Mouse (Mus musculus): ENCODE measurements around the gene Zfp866. TPM values are rescaled to one million over a fixed set of nuclear protein-coding genes. Genes with fewer than 3 reads are reported as not detected.
A peak's percentile ranks its signal among the peaks of the same experiment; 100 is the strongest.

The Zfp866 gene
- total and polyA plus RNA-seq, 3 experiments: 8.5 to 16.1 (median 15.6) TPM

DNA sequence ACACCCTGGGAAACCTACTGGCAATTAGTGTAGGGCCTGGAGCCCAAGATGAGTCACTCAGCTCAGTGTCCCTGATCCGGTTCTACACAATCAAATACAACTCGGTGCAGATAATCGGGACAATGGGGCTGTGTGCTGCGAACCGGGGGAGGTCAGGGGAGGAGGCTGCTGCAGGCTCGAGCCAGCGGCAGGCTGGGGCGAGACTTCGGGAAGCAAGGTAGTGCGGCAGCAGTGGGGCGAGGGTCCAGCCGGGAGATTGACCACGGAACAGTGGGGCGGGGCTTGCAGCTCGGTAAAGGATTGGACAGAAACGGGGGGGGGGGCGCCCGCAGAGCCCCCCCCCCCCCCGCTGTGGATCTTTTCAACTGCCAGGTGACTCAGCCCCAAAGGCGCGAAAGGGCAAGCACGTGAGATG lies 31.0 kb upstream of the Zfp866 start:
- no peak overlapping the region for H3K27ac ChIP-seq
- no peak for DNase-seq

GRCm38 (mm10) chr8:69820466-69820865 lies 29.5 kb upstream of the Zfp866 start:
- 75% methylated on average over 9 of the region's 9 CpGs for WGBS
- H3K9ac ChIP-seq (ENCODE audit: low read depth, low read length): no peak overlapping the region
- intact Hi-C loops (cut with DNase I): no loop called here
- no peaks in the 10 kb centered on the region for H3K36me3 ChIP-seq (ENCODE audit: control insufficient read depth, insufficient read depth, low read length)
- H3K4me1 ChIP-seq (ENCODE audit: control insufficient read depth, insufficient read depth, low read length): peaks cover 2% of the 10 kb centered on the region; the same call in 1 of the 2 replicates
- H3K4me3 ChIP-seq: no peak overlapping the region
- no peak for DNase-seq
- H3K27me3 ChIP-seq (ENCODE audit: control insufficient read depth, insufficient read depth, low read length): no peaks in the 10 kb centered on the region
- no peak overlapping the region for H3K27ac ChIP-seq
- TF ChIP-seq EP300 (IDR thresholded peaks at IDR 0.05; ENCODE audit: insufficient read depth, low read depth, low read length) (no peak), CTCF (IDR thresholded peaks at IDR 0.05) (no peak), POLR2A (IDR thresholded peaks at IDR 0.05; ENCODE audit: insufficient read depth, low read depth, low read length) (no peak)
- no peaks in the 10 kb centered on the region for H3K79me2 ChIP-seq (replicated peaks; ENCODE audit: control insufficient read depth, insufficient read depth, low read length)

More for the DNA sequence above, 31.0 kb upstream of the Zfp866 start:
- intact Hi-C loops (cut with DNase I): no loop called here
- peak overlapping the region; percentile 56 for H3K9ac ChIP-seq (ENCODE audit: low read depth, low read length)
- peaks cover 2% of the 10 kb centered on the region; the same call in 1 of the 2 replicates for H3K4me1 ChIP-seq (ENCODE audit: control insufficient read depth, insufficient read depth, low read length)
- no peaks in the 10 kb centered on the region for H3K79me2 ChIP-seq (replicated peaks; ENCODE audit: control insufficient read depth, insufficient read depth, low read length)
- no peak overlapping the region for H3K4me3 ChIP-seq
- no peaks in the 10 kb centered on the region for H3K27me3 ChIP-seq (ENCODE audit: control insufficient read depth, insufficient read depth, low read length)
- TF ChIP-seq CTCF (IDR thresholded peaks at IDR 0.05) (no peak), EP300 (IDR thresholded peaks at IDR 0.05; ENCODE audit: insufficient read depth, low read depth, low read length) (no peak), POLR2A (IDR thresholded peaks at IDR 0.05; ENCODE audit: insufficient read depth, low read depth, low read length) (no peak)
- WGBS: under 1% methylated on average over 14 of the region's 22 CpGs
- no peaks in the 10 kb centered on the region for H3K36me3 ChIP-seq (ENCODE audit: control insufficient read depth, insufficient read depth, low read length)

- WGBS: 89% methylated on average over 4 of the region's 4 CpGs
- no peak for TF ChIP-seq CTCF (IDR thresholded peaks at IDR 0.05)
- Histone ChIP-seq H3K79me2 (replicated peaks; ENCODE audit: control insufficient read depth, insufficient read depth, low read length) (no peaks in the 10 kb centered on the region), H3K9ac (ENCODE audit: low read depth, low read length) (no peak overlapping the region), H3K4me1 (ENCODE audit: control insufficient read depth, insufficient read depth, low read length) (no peaks in the 10 kb centered on the region), H3K27me3 (ENCODE audit: control insufficient read depth, insufficient read depth, low read length) (no peaks in the 10 kb centered on the region), H3K27ac (no peak overlapping the region), H3K36me3 (ENCODE audit: control insufficient read depth, insufficient read depth, low read length) (no peaks in the 10 kb centered on the region), H3K4me3 (no peak overlapping the region)
- intact Hi-C loops (cut with DNase I): no loop called here
- no peak for DNase-seq
Measured at GRCm38 (mm10) chr8:69815396-69815795, 24.4 kb upstream of the Zfp866 start.

- no peaks in the 10 kb centered on the region for H3K27me3 ChIP-seq (ENCODE audit: control insufficient read depth, insufficient read depth, low read length)
- H3K9ac ChIP-seq (ENCODE audit: low read depth, low read length): no peak overlapping the region
- H3K36me3 ChIP-seq (ENCODE audit: control insufficient read depth, insufficient read depth, low read length): no peaks in the 10 kb centered on the region
- intact Hi-C loops (cut with DNase I): no loop called here
- no peak overlapping the region for H3K4me3 ChIP-seq
- WGBS: 95% methylated on average over 2 of the region's 2 CpGs
- no peak for DNase-seq
- no peak overlapping the region for H3K27ac ChIP-seq
- no peaks in the 10 kb centered on the region for H3K4me1 ChIP-seq (ENCODE audit: control insufficient read depth, insufficient read depth, low read length)
- TF ChIP-seq CTCF (IDR thresholded peaks at IDR 0.05) (no peak), POLR2A (IDR thresholded peaks at IDR 0.05; ENCODE audit: insufficient read depth, low read depth, low read length) (no peak), EP300 (IDR thresholded peaks at IDR 0.05; ENCODE audit: insufficient read depth, low read depth, low read length) (no peak)
- no peaks in the 10 kb centered on the region for H3K79me2 ChIP-seq (replicated peaks; ENCODE audit: control insufficient read depth, insufficient read depth, low read length)
Measured at GRCm38 (mm10) chr8:69814881-69815280, 23.9 kb upstream of the Zfp866 start.

- no peak overlapping the region for H3K4me3 ChIP-seq
- 56% methylated on average over 3 of the region's 3 CpGs for WGBS
- DNase-seq: no peak
- H3K9ac ChIP-seq (ENCODE audit: low read depth, low read length): no peak overlapping the region
- H3K79me2 ChIP-seq (replicated peaks; ENCODE audit: control insufficient read depth, insufficient read depth, low read length): no peaks in the 10 kb centered on the region
- no peaks in the 10 kb centered on the region for H3K27me3 ChIP-seq (ENCODE audit: control insufficient read depth, insufficient read depth, low read length)
- intact Hi-C loops (cut with DNase I): no loop called here
- no peaks in the 10 kb centered on the region for H3K36me3 ChIP-seq (ENCODE audit: control insufficient read depth, insufficient read depth, low read length)
- H3K4me1 ChIP-seq (ENCODE audit: control insufficient read depth, insufficient read depth, low read length): peaks cover 2% of the 10 kb centered on the region
- H3K27ac ChIP-seq: no peak overlapping the region
- no peak for TF ChIP-seq CTCF (IDR thresholded peaks at IDR 0.05)
- no peak for TF ChIP-seq EP300 (IDR thresholded peaks at IDR 0.05; ENCODE audit: insufficient read depth, low read depth, low read length)
- TF ChIP-seq POLR2A (IDR thresholded peaks at IDR 0.05; ENCODE audit: insufficient read depth, low read depth, low read length): no peak
Measured at GRCm38 (mm10) chr8:69809820-69810219, 18.8 kb upstream of the Zfp866 start.

GRCm38 (mm10) chr8:69808864-69809403 lies 18.0 kb upstream of the Zfp866 start:
- Histone ChIP-seq H3K4me3 (peak overlapping the region; percentile 54), H3K27ac (peak overlapping the region; percentile 31; the same call in 1 of the 2 replicates), H3K36me3 (ENCODE audit: control insufficient read depth, insufficient read depth, low read length) (no peaks in the 10 kb centered on the region), H3K79me2 (replicated peaks; ENCODE audit: control insufficient read depth, insufficient read depth, low read length) (no peaks in the 10 kb centered on the region), H3K4me1 (ENCODE audit: control insufficient read depth, insufficient read depth, low read length) (peaks cover 2% of the 10 kb centered on the region), H3K9ac (ENCODE audit: low read depth, low read length) (peak overlapping the region; percentile 41), H3K27me3 (ENCODE audit: control insufficient read depth, insufficient read depth, low read length) (no peaks in the 10 kb centered on the region)
- TF ChIP-seq CTCF (IDR thresholded peaks at IDR 0.05) (no peak), EP300 (IDR thresholded peaks at IDR 0.05; ENCODE audit: insufficient read depth, low read depth, low read length) (no peak), POLR2A (IDR thresholded peaks at IDR 0.05; ENCODE audit: insufficient read depth, low read depth, low read length) (no peak)
- 1% methylated on average over 23 of the region's 23 CpGs for WGBS
- DNase-seq: peak in 1 of 2 experiments; percentile 47
- intact Hi-C loops (cut with DNase I): no loop called here

All from heart, adult 2 months (tissue).